Mouse (Mus musculus) thymus, adult 2 months (tissue): ENCODE data around the gene Pnpo.

Experiments
- CTCF ChIP-seq: fragments of 200-500 bp; IDR thresholded peaks from 2 replicates; pipeline ENCODE4 v1.5.1; 2012; ENCODE audit warnings: mild to moderate bottlenecking, control low read depth, low read length, moderate library complexity, borderline replicate concordance; ENCODE audit not compliant: control insufficient read depth, poor library complexity, insufficient read depth; ENCODE audit errors: extremely low read depth
- POLR2A ChIP-seq: fragments of 200-500 bp; IDR thresholded peaks from 2 replicates; pipeline ENCODE4 v1.6.1; 2012; ENCODE audit warnings: mild to moderate bottlenecking, low read length, control low read depth, moderate library complexity; ENCODE audit not compliant: control insufficient read depth, poor library complexity, insufficient read depth; ENCODE audit errors: extremely low read depth

GRCm38 (mm10) chr11:96938426-96938800 is 5.4 kb downstream of the Pnpo start:
- no peak for TF ChIP-seq POLR2A
- no peak for TF ChIP-seq CTCF
